Mouse (Mus musculus) mesoderm, embryonic 11.5 days (tissue): ENCODE data around the gene Tmtc1.

Experiments used
- DNase-seq: peaks from one replicate; pipeline ENCODE4 v3.0.0-alpha.2; 2012; ENCODE audit warnings: low read depth, low spot score

Gene Tmtc1

GRCm38 (mm10) chr6:148315571-148316080 is 128.6 kb downstream of the Tmtc1 start:
- no peak for DNase-seq

DNA sequence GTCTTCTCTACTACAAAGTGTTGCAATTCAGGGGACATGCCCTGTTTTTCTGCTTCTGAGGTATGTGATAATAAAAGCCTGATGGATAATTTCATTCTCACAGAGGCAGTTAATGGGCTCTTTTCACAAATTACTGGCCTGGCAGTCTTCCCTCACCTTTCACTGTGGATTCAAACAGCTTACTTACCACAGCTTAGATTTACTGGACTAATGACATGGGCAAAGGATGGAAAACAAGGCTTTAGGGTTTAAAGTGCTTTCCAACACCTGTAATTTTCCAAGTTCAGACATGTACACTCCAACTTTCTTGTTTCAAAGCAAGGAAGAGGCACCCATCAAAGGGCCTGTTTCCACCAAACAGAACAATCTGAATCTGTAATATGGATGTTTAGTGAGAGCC is 129.1 kb downstream of the Tmtc1 start:
- no peak for DNase-seq

DNA sequence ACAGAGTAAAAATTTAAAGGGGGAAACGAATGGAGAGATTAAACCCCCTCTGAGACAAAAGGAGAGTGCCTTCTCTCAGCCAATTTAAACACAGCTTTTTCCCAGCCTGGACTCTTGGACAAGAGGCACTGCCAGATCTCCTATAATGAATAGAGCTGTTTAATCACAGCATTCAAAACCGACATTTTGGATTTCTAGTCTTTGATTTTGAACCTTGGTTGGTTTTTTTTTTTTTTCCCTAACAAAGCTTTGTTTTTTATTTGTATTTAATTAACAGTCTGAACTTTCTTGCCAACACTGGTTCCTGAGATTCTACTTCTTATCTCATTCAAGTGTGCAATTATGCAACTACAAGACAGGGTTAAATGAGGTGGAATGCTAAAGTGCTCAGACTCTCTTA is 133.2 kb downstream of the Tmtc1 start:
- DNase-seq = no peak

GRCm38 (mm10) chr6:148305821-148306220 is 138.4 kb downstream of the Tmtc1 start:
- no peak for DNase-seq

DNA sequence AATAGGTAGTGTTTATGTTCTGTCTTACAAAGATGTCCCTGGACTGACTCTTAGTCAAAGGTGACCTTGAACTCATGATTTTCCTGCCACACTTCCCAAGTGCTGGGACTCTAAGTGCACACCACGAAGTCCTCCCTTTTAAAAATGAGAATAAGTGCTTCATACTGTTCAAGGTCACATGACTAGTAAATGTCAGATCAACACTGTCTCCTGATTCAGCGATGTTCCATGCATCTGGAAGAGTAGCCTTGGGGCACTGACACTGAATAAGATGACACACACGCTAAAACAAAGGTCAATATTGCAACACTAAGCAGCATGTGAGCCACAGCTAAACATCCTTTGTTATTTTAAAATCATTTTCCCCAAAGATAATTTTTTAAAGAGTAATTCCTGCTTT is 139.0 kb downstream of the Tmtc1 start:
- no peak for DNase-seq

DNA sequence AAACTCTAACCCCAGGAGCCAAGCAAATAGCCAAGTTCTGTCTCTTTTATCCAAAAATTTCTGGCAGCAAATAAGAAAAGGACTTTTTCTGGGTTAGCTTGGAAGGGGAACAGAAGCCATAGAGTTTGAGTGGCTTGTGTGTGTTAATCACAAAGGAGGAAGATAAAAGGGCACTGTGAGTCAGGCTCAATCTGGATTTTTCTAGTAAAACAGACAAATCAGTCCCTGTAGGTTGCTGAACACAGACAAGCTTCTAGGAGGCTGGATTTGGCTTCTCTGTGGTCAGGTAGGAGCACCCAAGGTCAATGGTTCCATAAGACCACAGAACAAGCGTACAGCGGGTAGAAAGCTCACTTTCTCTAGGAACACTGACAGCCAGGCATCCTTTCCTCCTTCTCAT is 141.9 kb downstream of the Tmtc1 start:
- no peak for DNase-seq

GRCm38 (mm10) chr6:148297086-148297485 is 147.1 kb downstream of the Tmtc1 start:
- peak; percentile 40 for DNase-seq

GRCm38 (mm10) chr6:148296418-148296817 is 147.8 kb downstream of the Tmtc1 start:
- peak; percentile 30 for DNase-seq

DNA sequence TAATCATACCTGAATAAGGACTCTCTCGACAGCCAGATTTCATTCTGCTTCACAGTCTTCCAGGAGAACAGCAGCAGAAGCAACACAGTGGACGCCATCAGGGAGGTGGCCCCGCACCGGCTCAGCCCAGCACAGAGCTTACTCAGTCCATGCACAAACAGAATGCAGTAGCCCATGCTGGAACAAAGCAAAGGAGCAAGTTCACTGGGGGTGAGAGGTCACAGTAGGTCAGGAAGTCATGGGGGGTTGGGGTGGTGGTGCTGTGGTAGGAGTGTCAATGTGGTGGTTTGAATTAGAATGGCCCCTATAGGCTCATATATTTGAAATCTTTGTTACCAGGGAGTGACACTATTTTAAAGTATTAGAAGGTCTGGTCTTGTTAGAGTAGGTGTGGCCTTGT is 149.7 kb downstream of the Tmtc1 start:
- DNase-seq = no peak

DNA sequence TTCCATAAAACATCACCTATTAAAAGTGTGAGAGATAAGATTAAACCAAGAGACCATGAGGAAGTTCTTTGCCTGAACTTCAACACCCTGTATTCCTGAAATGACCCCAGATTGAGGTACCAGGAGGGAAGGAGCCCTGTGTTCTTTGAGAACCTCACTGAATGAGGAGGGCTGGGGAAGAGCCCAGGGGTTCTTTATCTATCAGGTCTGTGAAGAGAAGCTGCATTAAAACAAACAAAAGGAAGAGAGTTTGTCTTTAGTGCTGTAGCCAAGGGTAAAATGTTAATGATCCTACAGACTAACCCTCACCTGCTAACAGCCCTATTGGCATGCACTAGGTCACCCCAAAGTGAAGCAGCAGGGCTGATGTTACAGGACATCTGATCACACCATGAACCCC is 153.3 kb downstream of the Tmtc1 start:
- no peak for DNase-seq

- no peak for DNase-seq
Observed at GRCm38 (mm10) chr6:148283224-148283881, 160.8 kb downstream of the Tmtc1 start.

DNA sequence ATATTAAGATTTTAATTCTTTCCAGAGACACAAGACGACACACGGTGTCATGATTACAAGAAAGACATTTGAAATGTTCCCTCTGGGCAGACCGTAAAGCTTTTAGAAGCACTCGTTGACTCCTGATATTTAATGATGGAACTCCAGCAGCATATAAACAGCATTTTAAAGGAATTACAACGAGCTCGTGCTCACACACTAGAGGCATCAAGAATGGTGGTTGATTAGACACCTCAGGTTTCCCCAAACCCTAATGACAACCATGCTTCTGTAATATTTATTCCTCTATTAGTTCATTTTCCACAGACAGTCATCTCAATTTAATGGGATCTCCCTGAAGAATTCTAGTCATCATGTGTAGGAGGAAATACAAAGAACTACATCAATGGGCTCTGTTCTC is 164.9 kb downstream of the Tmtc1 start:
- no peak for DNase-seq

DNA sequence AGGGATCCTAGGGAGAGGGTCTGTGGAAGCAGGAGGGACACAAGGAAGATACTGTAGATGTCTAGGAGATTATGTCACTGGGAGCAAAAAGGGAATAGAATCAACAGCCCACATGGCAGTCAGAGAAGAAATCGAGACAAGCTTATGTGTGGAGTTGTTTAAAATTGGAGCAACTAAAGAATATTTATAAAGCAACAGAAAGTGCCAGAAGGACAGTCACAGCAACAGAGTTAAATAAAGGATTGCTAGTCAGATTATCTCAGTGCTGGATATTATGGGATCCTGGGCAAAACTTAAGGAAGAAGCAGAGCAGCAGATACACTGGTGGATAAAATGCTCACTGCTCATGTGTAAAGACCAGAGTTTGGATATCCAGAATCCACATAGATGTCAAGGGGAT is 167.8 kb downstream of the Tmtc1 start:
- no peak for DNase-seq

DNA sequence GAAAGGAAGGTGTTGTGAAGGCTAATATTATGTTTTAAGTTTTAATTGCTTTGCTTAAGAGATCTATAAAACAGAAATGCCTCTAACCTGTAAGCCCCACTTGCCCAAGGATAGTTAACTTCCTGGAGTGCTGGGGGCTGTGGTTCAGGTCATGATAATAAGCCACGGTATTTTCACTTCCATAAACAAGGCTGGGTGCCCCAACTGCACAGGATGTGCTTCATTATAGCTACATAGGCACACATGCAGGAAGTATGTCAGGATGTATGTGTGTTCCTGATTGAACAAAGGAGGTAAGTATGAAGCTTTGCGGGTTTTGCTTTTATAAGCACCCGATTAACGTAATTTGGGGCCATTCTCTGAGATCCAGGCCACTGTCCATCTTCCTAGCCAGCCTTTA is 169.1 kb downstream of the Tmtc1 start:
- no peak for DNase-seq

- no peak for DNase-seq
Observed at GRCm38 (mm10) chr6:148260729-148261101, 183.5 kb downstream of the Tmtc1 start.

DNA sequence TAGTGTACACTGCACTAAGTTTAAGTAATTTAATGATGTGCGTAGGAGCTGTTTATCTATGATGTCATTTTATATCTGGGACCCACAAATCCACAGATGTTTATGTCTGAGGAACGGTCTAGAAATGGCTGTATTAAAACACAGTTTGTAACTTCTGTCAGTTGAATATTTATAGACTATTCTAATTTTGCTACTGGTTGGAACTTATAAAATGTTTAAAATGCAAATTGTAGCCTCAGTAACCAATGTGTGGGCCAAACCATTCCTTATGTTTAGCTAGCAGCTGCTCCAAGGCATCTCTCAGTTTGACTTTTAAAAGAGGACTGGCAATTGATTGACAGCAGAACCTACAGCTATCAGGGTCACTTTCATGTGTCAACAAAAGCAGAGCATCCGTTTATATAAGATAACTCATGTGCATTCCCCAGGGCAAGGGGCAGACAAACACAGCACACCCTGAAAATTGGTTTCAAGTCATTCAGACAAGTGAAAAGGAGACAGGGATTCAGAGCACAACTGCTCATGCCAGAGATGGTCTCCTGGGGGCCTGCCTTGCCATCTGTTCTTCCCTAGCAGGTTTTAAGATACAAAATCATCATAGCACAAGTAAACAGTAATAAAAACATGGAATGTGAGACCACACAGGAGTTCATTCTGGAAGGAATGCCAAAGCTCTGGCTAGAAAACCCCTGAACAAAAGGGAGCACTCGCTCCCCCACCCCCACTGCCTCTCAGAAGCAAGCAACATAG is 184.0 kb downstream of the Tmtc1 start:
- DNase-seq = peak; percentile 54

DNA sequence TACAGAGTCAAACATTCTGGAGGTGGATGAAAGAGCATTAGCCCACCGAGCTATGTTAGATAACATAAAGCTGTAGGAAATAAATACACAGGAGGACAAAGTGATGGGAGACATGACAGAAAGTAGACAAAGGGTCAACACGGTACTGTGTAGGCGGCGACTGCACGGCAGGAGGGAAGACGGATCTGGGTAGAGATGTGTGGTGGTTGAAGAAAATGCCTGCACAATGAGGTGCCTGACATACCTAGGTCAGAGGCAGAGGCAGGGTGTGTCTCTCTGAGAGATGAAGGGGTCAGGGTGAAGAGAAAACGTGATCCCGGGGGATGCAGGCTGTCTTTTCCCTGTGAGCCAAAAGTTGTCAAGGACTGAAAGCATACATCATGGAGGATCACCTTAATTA is 185.1 kb downstream of the Tmtc1 start:
- DNase-seq = no peak

- no peak for DNase-seq
Observed at GRCm38 (mm10) chr6:148257805-148258204, 186.4 kb downstream of the Tmtc1 start.

- DNase-seq = no peak
Observed at GRCm38 (mm10) chr6:148256109-148256508, 188.1 kb downstream of the Tmtc1 start.

DNA sequence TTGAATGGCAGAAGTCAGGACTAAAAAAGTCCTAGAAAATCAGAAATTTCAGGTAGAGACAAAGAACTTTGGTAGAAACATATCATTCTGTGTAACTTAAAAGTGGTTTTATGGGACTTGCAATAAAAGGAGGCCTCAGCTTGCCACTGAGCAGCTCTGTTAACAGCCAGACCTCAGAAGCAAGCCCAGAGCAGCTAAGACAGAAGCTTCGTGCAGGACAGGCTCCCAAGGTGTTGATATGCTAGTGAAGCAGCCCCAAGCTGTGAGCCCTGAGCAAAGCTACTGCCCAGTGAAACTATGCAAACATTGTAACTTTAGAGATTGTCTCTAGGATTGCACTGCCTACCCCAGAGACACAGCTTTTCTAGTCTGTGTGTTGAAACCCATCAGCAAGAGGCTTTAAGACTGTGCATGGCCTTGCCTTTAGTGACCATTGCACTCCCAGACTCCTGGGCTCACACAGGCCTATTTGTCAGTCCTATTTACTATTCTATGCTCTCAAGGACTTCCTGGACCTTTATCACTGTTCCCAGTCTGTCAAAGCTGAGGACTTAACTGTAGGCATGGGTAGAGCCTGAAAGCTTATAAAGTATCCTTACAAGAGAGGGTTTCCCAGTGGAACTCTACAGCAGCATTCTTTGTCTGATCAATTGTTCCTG is 188.7 kb downstream of the Tmtc1 start:
- no peak for DNase-seq

DNA sequence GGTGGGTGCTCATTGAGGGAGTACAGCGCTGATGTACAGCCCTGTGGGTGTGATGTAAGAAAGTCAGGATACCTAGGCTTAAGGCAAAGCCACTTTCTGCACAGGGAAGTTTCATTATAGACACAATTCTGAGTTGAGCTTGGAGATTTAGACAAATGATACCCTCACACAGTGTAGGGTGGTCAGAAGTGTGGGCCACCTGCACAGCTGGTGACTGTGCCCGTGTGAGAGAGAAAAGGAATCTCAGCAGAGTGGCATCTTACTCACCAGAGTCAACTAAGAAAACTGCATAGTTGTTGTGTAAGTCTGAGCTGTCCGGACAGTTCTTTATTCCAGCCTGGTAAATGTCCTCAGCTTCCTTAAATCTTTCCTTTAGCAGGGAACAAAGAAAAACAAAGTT is 195.0 kb downstream of the Tmtc1 start:
- DNase-seq = no peak

GRCm38 (mm10) chr6:148248625-148249024 is 195.6 kb downstream of the Tmtc1 start:
- peak; percentile 57 for DNase-seq

DNA sequence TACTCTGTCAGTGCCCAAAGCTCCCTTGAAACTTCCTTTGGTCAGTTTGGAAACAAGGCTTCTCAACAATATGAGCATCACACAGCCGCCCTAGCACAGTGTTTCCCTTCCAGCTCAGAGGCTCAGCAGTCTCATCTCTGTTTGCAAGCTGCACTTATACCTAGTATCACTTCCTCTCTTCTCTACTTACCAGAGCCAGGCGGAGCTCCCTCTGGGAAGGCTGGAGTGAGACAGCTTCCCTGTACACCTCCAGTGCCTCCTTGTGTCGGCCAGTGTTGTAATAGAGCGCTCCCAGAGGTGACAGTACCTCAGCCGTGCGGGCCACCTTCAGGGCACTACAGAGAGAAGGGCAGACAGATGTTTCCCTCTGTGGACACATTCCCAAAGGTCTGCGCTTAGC is 197.6 kb downstream of the Tmtc1 start:
- no peak for DNase-seq
